Mouse (Mus musculus) forebrain, embryonic 11.5 days (tissue): ENCODE data around the gene Furin. TPM values are rescaled to one million over a fixed set of nuclear protein-coding genes. Genes with fewer than 3 reads are reported as not detected.

Source experiments
- ATAC-seq: fragments of 200-750 bp; cut with Nextera tagmentation; replicated peaks from 2 replicates; pipeline ENCODE4 v1.8.0; 2017; ENCODE audit warnings: moderate TSS enrichment; ENCODE audit not compliant: low FRiP score
- DNase-seq: peaks from one replicate; pipeline ENCODE4 v3.0.0-alpha.2; 2017; ENCODE audit warnings: low spot score
- H3K27ac ChIP-seq: fragments of 300-500 bp; sonication (generic); 2 replicates; pipeline ENCODE4 v1.5.1; 2014; ENCODE audit warnings: low read depth, low read length
- H3K27me3 ChIP-seq: fragments of 300-500 bp; sonication (generic); 2 replicates; pipeline ENCODE4 v1.6.1; 2014; ENCODE audit warnings: mild to moderate bottlenecking, low read length, mixed read lengths; ENCODE audit not compliant: control insufficient read depth, insufficient read depth
- H3K36me3 ChIP-seq: fragments of 300-500 bp; sonication (generic); 2 replicates; pipeline ENCODE4 v1.6.1; 2014; ENCODE audit warnings: mild to moderate bottlenecking, low read length, moderate library complexity, mixed read lengths; ENCODE audit not compliant: control insufficient read depth, insufficient read depth
- H3K4me1 ChIP-seq: fragments of 300-500 bp; sonication (generic); replicated peaks from 2 replicates; pipeline ENCODE4 v1.6.1; 2014; ENCODE audit warnings: low read length, mixed read lengths; ENCODE audit not compliant: control insufficient read depth, insufficient read depth
- H3K4me2 ChIP-seq: fragments of 300-500 bp; sonication (generic); 2 replicates; pipeline ENCODE4 v1.6.1; 2014; ENCODE audit warnings: low read depth, mild to moderate bottlenecking, low read length, moderate library complexity, mixed read lengths; ENCODE audit not compliant: severe bottlenecking
- H3K4me3 ChIP-seq: fragments of 300-500 bp; sonication (generic); 2 replicates; pipeline ENCODE4 v1.5.1; 2014; ENCODE audit warnings: low read depth, low read length
- H3K9ac ChIP-seq: fragments of 300-500 bp; sonication (generic); 2 replicates; pipeline ENCODE4 v1.6.1; 2014; ENCODE audit warnings: low read length
- H3K9me3 ChIP-seq: fragments of 300-500 bp; sonication (generic); 2 replicates; pipeline ENCODE4 v1.6.1; 2016; ENCODE audit warnings: low read length, mixed read lengths; ENCODE audit not compliant: control insufficient read depth
- WGBS: fragments of 180-500 bp; shearing (Covaris S2); extraction: QIAGEN DNeasy Blood & Tissue Kit; methylation state at CpG from one replicate; pipeline ENCODE4 v1.1.7; 2014; 5-methylcytosine and 5-hydroxymethylcytosine counted together
- polyA plus RNA-seq: library from polyadenylated mRNA; unstranded; fragments of >200 nt; fragmentation: Nextera tagmentation; extraction: Ambion mirVana; gene quantifications from 2 replicates; pipeline ENCODE4 v1.2.1, GENCODE M21; 2014

Furin gene
- polyA plus RNA-seq, 1 experiment from 2014 or later = 6.0 TPM

GRCm38 (mm10) chr7:80413512-80414302 lies 8.5 kb upstream of the Furin start:
- H3K9ac ChIP-seq = no peak overlapping the region
- 78% methylated on average over 9 of the region's 9 CpGs for WGBS
- ATAC-seq = no peak

GRCm38 (mm10) chr7:80412781-80413180 lies 7.5 kb upstream of the Furin start:
- no peaks in the 10 kb centered on the region for H3K4me1 ChIP-seq
- 78% methylated on average over 5 of the region's 5 CpGs for WGBS

More at GRCm38 (mm10) chr7:80413512-80414302, 8.5 kb upstream of the Furin start:
- Histone ChIP-seq H3K27ac (no peak overlapping the region), H3K4me2 (no peak overlapping the region), H3K9me3 (no peaks in the 10 kb centered on the region), H3K4me1 (no peaks in the 10 kb centered on the region), H3K27me3 (no peaks in the 10 kb centered on the region), H3K36me3 (no peaks in the 10 kb centered on the region), H3K4me3 (no peak overlapping the region)
- no peak for DNase-seq

GRCm38 (mm10) chr7:80412279-80412678 lies 7.0 kb upstream of the Furin start:
- Histone ChIP-seq H3K4me2 (no peak overlapping the region), H3K9ac (no peak overlapping the region), H3K36me3 (no peaks in the 10 kb centered on the region), H3K9me3 (no peaks in the 10 kb centered on the region), H3K4me3 (no peak overlapping the region), H3K4me1 (no peaks in the 10 kb centered on the region), H3K27ac (no peak overlapping the region), H3K27me3 (no peaks in the 10 kb centered on the region)
- no peak for ATAC-seq
- no peak for DNase-seq
- 71% methylated on average over 10 of the region's 10 CpGs for WGBS

More at GRCm38 (mm10) chr7:80412781-80413180, 7.5 kb upstream of the Furin start:
- no peak for ATAC-seq
- Histone ChIP-seq H3K27me3 (no peaks in the 10 kb centered on the region), H3K4me2 (no peak overlapping the region), H3K9me3 (no peaks in the 10 kb centered on the region), H3K36me3 (no peaks in the 10 kb centered on the region), H3K9ac (no peak overlapping the region), H3K4me3 (no peak overlapping the region), H3K27ac (no peak overlapping the region)
- no peak for DNase-seq

GRCm38 (mm10) chr7:80410380-80410779 lies 5.1 kb upstream of the Furin start:
- H3K36me3 ChIP-seq = no peaks in the 10 kb centered on the region
- no peak overlapping the region for H3K9ac ChIP-seq
- no peaks in the 10 kb centered on the region for H3K27me3 ChIP-seq
- no peaks in the 10 kb centered on the region for H3K9me3 ChIP-seq
- DNase-seq = no peak
- H3K4me1 ChIP-seq = no peaks in the 10 kb centered on the region
- ATAC-seq = no peak
- no peak overlapping the region for H3K4me3 ChIP-seq
- H3K27ac ChIP-seq = no peak overlapping the region
- H3K4me2 ChIP-seq = no peak overlapping the region
- 83% methylated on average over 9 of the region's 9 CpGs for WGBS

- peaks cover 5% of the 10 kb centered on the region for H3K27me3 ChIP-seq
- no peaks in the 10 kb centered on the region for H3K36me3 ChIP-seq
- H3K9ac ChIP-seq = no peak overlapping the region
- ATAC-seq = no peak
- 76% methylated on average over 9 of the region's 9 CpGs for WGBS
- H3K4me2 ChIP-seq = no peak overlapping the region
- H3K9me3 ChIP-seq = no peaks in the 10 kb centered on the region
- H3K27ac ChIP-seq = no peak overlapping the region
- DNase-seq = no peak
- H3K4me3 ChIP-seq = no peak overlapping the region
- H3K4me1 ChIP-seq = no peaks in the 10 kb centered on the region
Observed at GRCm38 (mm10) chr7:80407712-80408111, 2.5 kb upstream of the Furin start.

GRCm38 (mm10) chr7:80406186-80406585 lies 950 bp upstream of the Furin start:
- H3K27me3 ChIP-seq = peaks cover 5% of the 10 kb centered on the region
- H3K9me3 ChIP-seq = no peaks in the 10 kb centered on the region
- no peak overlapping the region for H3K9ac ChIP-seq
- H3K4me2 ChIP-seq = no peak overlapping the region
- H3K4me1 ChIP-seq = peaks cover 5% of the 10 kb centered on the region
- no peak overlapping the region for H3K27ac ChIP-seq
- WGBS = 89% methylated on average over 3 of the region's 3 CpGs
- no peak for DNase-seq
- H3K36me3 ChIP-seq = no peaks in the 10 kb centered on the region
- no peak overlapping the region for H3K4me3 ChIP-seq
- no peak for ATAC-seq

GRCm38 (mm10) chr7:80404101-80404894 lies 938 bp downstream of the Furin start:
- Histone ChIP-seq H3K9ac (no peak overlapping the region), H3K4me3 (no peak overlapping the region), H3K27ac (no peak overlapping the region), H3K27me3 (peaks cover 5% of the 10 kb centered on the region), H3K36me3 (no peaks in the 10 kb centered on the region), H3K4me2 (no peak overlapping the region), H3K4me1 (peaks cover 14% of the 10 kb centered on the region), H3K9me3 (no peaks in the 10 kb centered on the region)
- DNase-seq = no peak
- no peak for ATAC-seq
- WGBS = 59% methylated on average over 7 of the region's 7 CpGs

GRCm38 (mm10) chr7:80403551-80403950 lies 1.7 kb downstream of the Furin start:
- Histone ChIP-seq H3K9me3 (no peaks in the 10 kb centered on the region), H3K4me3 (no peak overlapping the region), H3K36me3 (no peaks in the 10 kb centered on the region), H3K4me1 (peaks cover 14% of the 10 kb centered on the region), H3K27ac (no peak overlapping the region), H3K4me2 (no peak overlapping the region), H3K9ac (no peak overlapping the region), H3K27me3 (peaks cover 5% of the 10 kb centered on the region)
- ATAC-seq = no peak
- DNase-seq = no peak
- WGBS = 66% methylated on average over 9 of the region's 9 CpGs
